Mouse (Mus musculus) testis, postnatal 10 days (tissue): ENCODE measurements around the gene Myo1a.
A peak's percentile ranks its signal among the peaks of the same experiment; 100 is the strongest.

Experiments used
- DNase-seq: peaks from one replicate; pipeline ENCODE4 v3.0.0; 2021; ENCODE audit warnings: low spot score

The Myo1a gene

GRCm38 (mm10) chr10:127674794-127675522 is 30.0 kb upstream of the Myo1a start:
- peak; percentile 86 for DNase-seq

DNA sequence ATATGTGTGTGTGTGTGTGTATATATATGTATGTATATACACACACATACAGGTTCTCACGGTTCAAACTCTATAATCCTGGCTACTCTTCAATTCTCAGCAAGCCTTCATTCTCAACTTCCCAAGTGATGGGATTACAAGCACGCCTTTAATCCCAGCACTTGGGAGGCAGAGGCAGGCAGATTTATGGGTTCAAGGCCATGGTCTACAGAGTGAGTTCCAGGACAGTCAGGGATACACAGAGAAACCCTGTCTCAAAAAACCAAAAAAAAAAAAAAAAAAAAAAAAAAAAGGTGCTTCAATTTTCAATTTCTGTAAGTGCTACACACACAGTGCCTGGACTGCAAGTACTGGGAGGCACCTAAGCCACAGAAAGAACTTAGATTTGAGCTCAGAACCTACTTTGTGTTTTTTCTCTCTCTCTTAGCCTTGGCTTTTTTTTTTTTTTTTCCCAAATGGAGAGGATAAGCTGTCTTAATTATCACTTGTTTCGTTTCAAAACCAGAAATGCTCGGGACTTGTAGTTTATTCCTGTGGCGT is 29.0 kb upstream of the Myo1a start:
- DNase-seq: no peak

DNA sequence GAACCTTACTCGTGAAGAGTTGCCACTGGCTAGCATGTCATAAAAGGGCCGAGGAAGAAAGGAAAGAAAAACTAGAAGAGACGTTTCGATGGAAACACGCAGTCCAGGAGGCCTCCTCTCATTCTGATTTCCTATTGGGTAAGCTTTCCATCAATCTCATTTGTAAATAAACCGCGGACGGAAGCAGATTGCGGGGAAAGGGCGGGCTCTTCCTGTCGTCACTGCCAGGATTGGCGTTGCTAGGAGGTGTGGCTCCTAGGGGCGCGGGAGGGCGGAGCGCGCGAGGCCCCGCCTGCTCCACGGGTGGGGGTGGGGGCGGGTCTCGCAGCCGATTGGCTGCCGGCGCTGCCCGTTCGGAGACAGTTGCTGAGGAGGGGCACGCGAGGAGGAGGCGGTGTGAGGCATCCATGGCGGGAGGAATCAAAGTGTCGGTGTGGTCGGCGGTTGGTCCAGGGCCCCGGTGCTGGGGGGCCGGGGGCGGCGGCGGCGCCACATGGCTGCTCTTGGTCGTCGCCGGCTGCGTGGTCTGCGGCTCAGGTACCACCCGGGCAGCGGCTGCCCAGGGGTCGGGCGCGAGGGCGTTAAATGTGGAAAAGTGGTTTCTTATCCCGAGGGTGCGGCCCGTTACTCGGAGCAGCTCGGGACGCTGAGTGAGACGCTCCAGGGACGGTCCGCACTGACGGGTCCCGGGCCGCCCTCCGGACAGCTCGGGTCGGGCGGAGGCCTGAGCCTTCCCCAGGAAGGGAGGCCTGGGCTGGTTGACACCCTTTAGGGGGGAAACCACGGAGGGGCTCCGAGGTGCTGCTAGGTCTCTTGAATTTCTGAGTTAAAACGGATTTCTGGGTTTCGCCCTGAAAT is 28.1 kb upstream of the Myo1a start:
- peak; percentile 93 for DNase-seq

DNA sequence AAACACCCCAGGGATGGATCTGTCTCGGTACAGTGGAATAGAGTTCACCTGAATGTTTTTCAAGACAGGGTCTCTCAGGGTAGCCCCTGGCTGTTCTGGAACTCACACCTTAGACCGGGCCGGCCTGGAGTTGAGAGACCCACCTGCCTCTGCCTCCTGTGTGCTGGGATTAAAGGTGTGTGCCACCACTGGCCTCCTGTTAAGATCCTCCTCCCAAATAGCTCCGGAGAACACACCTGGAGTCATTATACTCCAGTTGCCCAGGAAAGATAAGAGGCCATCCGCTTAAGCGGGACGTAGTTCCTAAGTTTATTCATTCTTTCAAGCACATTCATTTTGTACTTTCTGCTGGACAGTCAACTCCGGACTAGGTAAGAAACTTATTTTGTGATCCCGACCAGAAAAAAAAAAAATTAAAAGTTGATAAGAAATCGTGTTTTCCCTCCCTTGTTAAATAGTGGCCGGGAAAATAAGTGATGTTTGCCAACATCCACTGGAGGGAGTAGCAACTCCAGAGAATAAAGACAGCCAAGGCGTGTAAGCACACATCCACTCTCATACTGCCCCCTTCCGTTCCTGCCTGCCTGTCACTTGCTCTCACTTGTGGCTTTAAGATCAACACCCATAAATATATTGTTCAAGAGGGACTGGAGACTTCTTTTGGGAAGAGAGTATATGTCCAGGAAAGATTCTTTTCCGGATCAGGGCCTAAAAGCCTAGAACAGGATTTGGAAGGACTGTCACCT is 27.2 kb upstream of the Myo1a start:
- DNase-seq: peak; percentile 76

- no peak for DNase-seq
These were observed 25.8 kb upstream of the Myo1a start for GRCm38 (mm10) chr10:127679208-127679607.

- no peak for DNase-seq
These were observed 25.1 kb upstream of the Myo1a start for GRCm38 (mm10) chr10:127679881-127680280.

GRCm38 (mm10) chr10:127682886-127683285 is 22.1 kb upstream of the Myo1a start:
- no peak for DNase-seq

GRCm38 (mm10) chr10:127691053-127691452 is 13.9 kb upstream of the Myo1a start:
- DNase-seq: no peak

DNA sequence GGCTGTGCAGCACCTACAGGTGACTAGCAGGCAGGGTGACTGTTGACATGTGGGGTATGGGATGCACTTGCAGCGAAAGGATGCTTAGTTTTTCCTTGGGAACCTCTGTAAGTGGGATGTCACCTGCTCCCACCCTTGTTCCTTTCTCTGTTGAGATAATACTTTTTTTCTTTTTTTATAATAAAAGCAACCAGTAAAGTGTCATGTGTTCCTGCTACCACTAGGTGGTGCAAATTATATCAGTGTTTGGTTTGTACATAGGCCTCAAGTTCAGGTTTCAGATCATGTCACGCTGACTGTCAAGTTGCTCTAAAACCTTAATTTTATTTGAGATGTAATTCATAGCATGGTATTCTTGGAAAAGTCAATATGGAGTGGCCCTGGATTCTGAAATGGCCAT is 10.3 kb upstream of the Myo1a start:
- DNase-seq: no peak

DNA sequence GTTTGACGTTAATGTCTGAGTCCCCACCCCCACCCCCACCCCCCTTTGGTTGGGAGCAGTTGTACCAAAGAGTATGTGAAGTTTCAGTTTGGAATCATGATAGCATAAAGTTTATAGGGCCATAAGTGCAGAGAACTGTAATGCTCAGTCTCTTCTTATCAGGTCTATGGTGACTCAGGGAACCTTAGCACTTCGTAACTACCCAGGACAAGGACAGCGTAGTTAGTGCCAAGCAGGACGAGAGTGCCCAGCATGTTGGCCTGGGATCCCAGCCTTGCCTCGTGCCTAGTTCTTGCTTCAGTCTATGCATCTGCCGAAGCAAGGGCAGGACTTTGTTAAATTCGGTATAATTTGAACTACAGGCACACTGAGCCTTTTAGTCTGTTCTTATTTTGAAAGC is 9.2 kb upstream of the Myo1a start:
- DNase-seq: no peak

GRCm38 (mm10) chr10:127698966-127699365 is 6.0 kb upstream of the Myo1a start:
- no peak for DNase-seq

- no peak for DNase-seq
These were observed 1.7 kb upstream of the Myo1a start for GRCm38 (mm10) chr10:127703299-127703698.

DNA sequence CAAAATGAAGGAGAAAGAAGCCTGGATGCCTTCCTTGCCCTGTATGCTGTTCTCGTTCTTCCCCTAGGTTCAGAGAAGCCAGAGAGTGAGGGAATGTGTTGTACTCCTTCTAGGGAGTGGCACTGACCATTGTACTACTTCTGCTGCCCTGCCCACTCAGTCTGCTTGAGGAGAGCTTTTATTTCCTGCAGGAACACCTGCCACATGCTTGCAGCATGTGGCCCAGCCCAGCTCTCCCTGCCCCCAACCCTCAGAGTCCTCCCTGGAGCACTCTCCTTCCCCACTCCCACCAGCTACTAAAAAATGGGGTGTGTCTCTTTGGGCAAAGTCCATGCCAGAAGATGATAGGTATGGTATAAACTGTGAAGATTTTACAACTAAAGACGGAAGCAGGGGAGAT is 677 bp upstream of the Myo1a start:
- DNase-seq: no peak

GRCm38 (mm10) chr10:127705783-127706182 is 813 bp downstream of the Myo1a start:
- DNase-seq: no peak

GRCm38 (mm10) chr10:127707721-127708120 is 2.8 kb downstream of the Myo1a start:
- DNase-seq: peak; percentile 87

GRCm38 (mm10) chr10:127708850-127709370 is 3.9 kb downstream of the Myo1a start:
- no peak for DNase-seq

- DNase-seq: no peak
These were observed 5.4 kb downstream of the Myo1a start for GRCm38 (mm10) chr10:127710331-127710730.

- DNase-seq: no peak
These were observed 7.8 kb downstream of the Myo1a start for GRCm38 (mm10) chr10:127712736-127713135.

DNA sequence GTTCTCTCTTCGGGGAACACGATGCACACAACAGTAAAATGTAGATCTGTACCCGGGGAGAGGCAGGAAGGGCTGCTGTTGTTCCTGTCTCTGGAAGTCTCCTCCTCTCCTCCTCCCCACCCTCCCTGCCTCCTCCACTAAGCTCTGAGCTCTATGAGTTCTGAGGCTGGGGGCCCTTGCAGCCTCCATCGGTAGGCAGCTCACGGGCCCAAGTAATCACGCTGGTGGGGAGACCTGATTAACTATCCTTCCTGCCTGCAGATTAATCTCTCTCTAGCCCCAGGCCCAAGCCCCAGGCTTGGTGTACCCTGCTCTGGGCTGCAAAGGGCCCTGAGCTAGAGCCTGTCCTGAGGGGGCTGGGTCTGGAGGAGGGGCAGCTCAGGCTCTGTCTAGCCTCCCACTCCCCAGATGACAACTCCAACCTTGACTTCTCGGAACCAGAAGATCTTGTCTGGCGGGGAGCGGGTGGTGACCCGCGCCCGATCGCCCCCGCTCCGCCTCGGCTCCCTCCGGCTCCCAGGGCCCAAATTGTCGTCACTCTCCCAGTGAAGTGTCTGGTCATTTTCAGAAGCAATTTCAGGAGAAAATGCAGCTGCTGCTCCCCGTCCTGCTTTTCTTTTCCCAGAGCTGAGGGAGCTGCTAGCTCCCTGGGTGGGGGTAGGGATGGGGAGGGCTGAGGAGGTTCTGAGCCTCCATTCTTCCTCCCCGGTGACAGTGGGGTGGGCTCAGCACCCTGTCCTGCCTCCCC is 16.9 kb downstream of the Myo1a start:
- no peak for DNase-seq

DNA sequence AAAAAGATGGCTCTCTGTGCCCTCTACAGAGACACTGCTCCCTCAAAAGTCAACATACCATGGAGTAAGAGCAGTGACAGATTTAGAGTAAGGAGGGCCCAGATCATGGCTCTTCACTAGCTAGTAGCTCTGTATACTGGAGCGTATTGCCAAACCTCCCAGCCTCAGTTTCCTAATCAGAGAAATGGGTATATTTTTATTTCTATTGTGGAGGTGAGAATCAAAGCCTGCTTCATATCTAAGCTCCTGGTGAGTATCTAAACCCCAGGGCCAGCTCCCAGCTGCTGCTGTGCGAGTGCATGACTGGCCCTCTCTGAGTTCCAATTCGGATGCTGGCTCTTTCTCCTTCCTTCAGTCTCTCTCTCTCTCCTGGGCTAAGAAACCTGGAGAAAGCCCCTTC is 19.2 kb downstream of the Myo1a start, which contains the start of gene Tac2:
Gene Tac2, plus strand, starts transcription at position 301 of the 400 bp plus-strand sequence.
- DNase-seq: no peak

GRCm38 (mm10) chr10:127725136-127725535 is 20.2 kb downstream of the Myo1a start:
- DNase-seq: no peak
